Mouse (Mus musculus) monocyte, adult 2 months (primary cell): ENCODE measurements around the gene Klf13.

Source experiments
- DNase-seq, 2 experiments: peaks; one replicate each; pipeline ENCODE4 v3.0.0; 2022; ENCODE audit warnings: low spot score in 2 of 2, low read depth in 1 of 2

The Klf13 gene

GRCm38 (mm10) chr7:63926492-63926891, 12.2 kb downstream of the Klf13 start:
- no peak for DNase-seq

GRCm38 (mm10) chr7:63925413-63926360, 13.0 kb downstream of the Klf13 start:
- DNase-seq, result peak in 1 of 2 experiments; percentile 54

- DNase-seq, result no peak
Observed at GRCm38 (mm10) chr7:63924747-63925412, 13.8 kb downstream of the Klf13 start.

- DNase-seq, result no peak
Observed at GRCm38 (mm10) chr7:63924151-63924550, 14.6 kb downstream of the Klf13 start.

GRCm38 (mm10) chr7:63922975-63923374, 15.7 kb downstream of the Klf13 start:
- no peak for DNase-seq

- no peak for DNase-seq
Observed at GRCm38 (mm10) chr7:63922571-63922970, 16.1 kb downstream of the Klf13 start.

GRCm38 (mm10) chr7:63921909-63922562, 16.7 kb downstream of the Klf13 start:
- DNase-seq, result no peak

GRCm38 (mm10) chr7:63918771-63919768, 19.6 kb downstream of the Klf13 start:
- no peak for DNase-seq

- DNase-seq, result no peak
Observed at GRCm38 (mm10) chr7:63917693-63918092, 21.0 kb downstream of the Klf13 start.

- DNase-seq, result no peak
Observed at GRCm38 (mm10) chr7:63916268-63916907, 22.3 kb downstream of the Klf13 start, which contains the start of gene E030018B13Rik. Gene E030018B13Rik (plus strand): TSS chr7:63916857.

- DNase-seq, result no peak
Observed at GRCm38 (mm10) chr7:63914891-63915290, 23.8 kb downstream of the Klf13 start.

GRCm38 (mm10) chr7:63913724-63914692, 24.7 kb downstream of the Klf13 start:
- peak in 1 of 2 experiments; percentile 29 for DNase-seq

GRCm38 (mm10) chr7:63912924-63913723, 25.6 kb downstream of the Klf13 start:
- DNase-seq, result no peak

GRCm38 (mm10) chr7:63912234-63912810, 26.4 kb downstream of the Klf13 start:
- no peak for DNase-seq

GRCm38 (mm10) chr7:63911383-63912233, 27.1 kb downstream of the Klf13 start:
- peak; percentile 69 to 71 for DNase-seq

- DNase-seq, result peak; percentile 63 to 66
Observed at GRCm38 (mm10) chr7:63910912-63911311, 27.8 kb downstream of the Klf13 start.

GRCm38 (mm10) chr7:63910225-63910624, 28.5 kb downstream of the Klf13 start:
- DNase-seq, result no peak
